Mouse (Mus musculus) E14TG2a.4 (cell line): ENCODE measurements at regions not wholly inside any gene's neighbourhood (a gene's known extent, or its start where the extent isn't known, plus 50 kb on each side); places are given as distances from the start of the nearest gene placed in this dataset.

ENCODE experiments used
- H3K27me3 ChIP-seq: 2 replicates; pipeline ENCODE4 v1.6.1; 2014; ENCODE audit warnings: low read length, control low read depth; ENCODE audit not compliant: insufficient read depth
- H3K36me3 ChIP-seq: 2 replicates; pipeline ENCODE4 v1.6.1; 2014; ENCODE audit warnings: low read length, control low read depth; ENCODE audit not compliant: insufficient read depth
- H3K4me1 ChIP-seq: replicated peaks from 2 replicates; pipeline ENCODE4 v1.6.1; 2014; ENCODE audit warnings: low read depth, low read length, control low read depth
- H3K4me3 ChIP-seq: replicated peaks from 2 replicates; pipeline ENCODE4 v1.5.1; 2014; ENCODE audit warnings: mild to moderate bottlenecking, low read length
- H3K9me3 ChIP-seq: 2 replicates; pipeline ENCODE4 v1.6.1; 2014; ENCODE audit warnings: low read length, control low read depth
- CTCF ChIP-seq: conservative IDR thresholded peaks from 2 replicates; pipeline ENCODE4 v1.5.1; 2014; ENCODE audit warnings: low read length
- NANOG ChIP-seq: IDR thresholded peaks from 2 replicates; pipeline ENCODE4 v1.6.1; 2014; ENCODE audit warnings: borderline replicate concordance, low read length, mixed read lengths
- POU5F1 ChIP-seq: IDR thresholded peaks from 2 replicates; pipeline ENCODE4 v1.6.1; 2014; ENCODE audit warnings: low read length, borderline replicate concordance

DNA sequence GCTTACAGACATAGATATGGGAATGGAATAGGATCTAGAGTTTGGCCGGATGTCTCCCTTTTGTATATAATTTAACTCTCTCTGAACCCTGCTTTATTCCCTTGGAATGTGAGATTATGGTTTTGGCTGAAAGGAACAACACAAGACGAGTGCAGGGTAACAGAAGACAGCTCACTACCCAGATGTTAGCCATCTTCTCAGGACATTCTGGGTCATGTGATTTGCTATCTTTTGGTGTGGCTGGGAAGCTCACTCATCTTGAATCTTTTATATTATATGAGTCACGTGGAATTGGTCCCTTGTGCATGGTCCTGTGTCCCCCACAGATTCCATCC lies 108.6 kb upstream of the Tmc3 start:
- Histone ChIP-seq H3K9me3 (no peaks in the 10 kb centered on the region), H3K4me3 (no peak overlapping the region), H3K27me3 (no peaks in the 10 kb centered on the region), H3K36me3 (no peaks in the 10 kb centered on the region), H3K4me1 (no peaks in the 10 kb centered on the region)
- TF ChIP-seq POU5F1, result no peak

DNA sequence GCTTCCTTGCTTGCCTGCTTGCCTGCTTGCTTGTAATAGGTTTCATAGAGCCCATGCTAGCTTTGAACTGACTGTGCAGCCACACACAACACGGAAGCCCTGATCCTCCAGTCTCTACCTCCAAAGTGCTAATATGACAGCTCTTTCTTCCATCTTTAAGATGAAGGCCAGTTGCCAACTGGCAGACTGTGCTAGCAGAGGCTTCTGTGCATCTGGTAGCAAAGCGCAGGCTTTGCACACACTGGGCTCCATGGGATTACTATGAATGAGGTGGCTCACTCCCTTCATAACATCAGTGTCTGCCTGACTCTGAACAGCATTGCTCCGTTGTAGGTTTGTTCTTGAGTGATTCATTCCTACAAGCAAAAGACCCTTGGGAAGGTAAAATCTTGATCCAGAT lies 107.9 kb upstream of the Tmc3 start:
- Histone ChIP-seq H3K4me3 (no peak overlapping the region), H3K36me3 (no peaks in the 10 kb centered on the region), H3K27me3 (no peaks in the 10 kb centered on the region), H3K4me1 (no peaks in the 10 kb centered on the region), H3K9me3 (no peaks in the 10 kb centered on the region)
- TF ChIP-seq NANOG (no peak), POU5F1 (no peak), CTCF (no peak)

DNA sequence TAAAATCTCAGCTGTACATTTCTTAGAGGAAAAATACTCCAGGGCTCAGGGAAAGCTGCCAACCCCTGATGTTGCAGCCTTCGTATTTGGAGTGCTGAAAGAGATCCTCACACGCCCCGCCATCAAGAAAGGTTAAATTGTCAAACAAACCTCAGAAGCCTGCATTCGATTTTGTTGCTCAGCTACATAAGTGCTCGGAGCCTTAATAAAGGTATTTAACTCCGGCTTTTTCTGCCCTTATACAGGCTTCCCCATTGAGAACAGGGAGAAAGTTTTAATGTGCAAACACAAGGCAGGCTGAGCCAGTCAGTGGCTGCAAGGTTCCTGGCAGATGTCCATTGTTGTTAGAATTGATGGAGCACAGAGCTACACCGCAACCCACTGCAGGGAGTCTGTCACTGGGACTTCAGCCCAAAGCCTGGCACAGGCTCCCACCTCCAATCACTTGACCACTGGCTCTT lies 107.0 kb upstream of the Tmc3 start:
- Histone ChIP-seq H3K36me3 (no peaks in the 10 kb centered on the region), H3K4me3 (no peak overlapping the region), H3K27me3 (no peaks in the 10 kb centered on the region), H3K9me3 (no peaks in the 10 kb centered on the region), H3K4me1 (no peaks in the 10 kb centered on the region)
- TF ChIP-seq CTCF (no peak), NANOG (no peak)

- H3K36me3 ChIP-seq, result no peaks in the 10 kb centered on the region
- no peak for TF ChIP-seq NANOG
- TF ChIP-seq CTCF, result no peak
- TF ChIP-seq POU5F1, result no peak
- no peaks in the 10 kb centered on the region for H3K27me3 ChIP-seq
These were observed 103.1 kb upstream of the Tmc3 start for GRCm38 (mm10) chr7:83481655-83482054.

GRCm38 (mm10) chr7:83482254-83482653 lies 102.5 kb upstream of the Tmc3 start:
- H3K4me1 ChIP-seq, result no peaks in the 10 kb centered on the region
- H3K27me3 ChIP-seq, result no peaks in the 10 kb centered on the region
- no peaks in the 10 kb centered on the region for H3K36me3 ChIP-seq
- H3K9me3 ChIP-seq, result no peaks in the 10 kb centered on the region
- TF ChIP-seq POU5F1, result no peak
- no peak for TF ChIP-seq NANOG
- TF ChIP-seq CTCF, result no peak
- no peak overlapping the region for H3K4me3 ChIP-seq

More at GRCm38 (mm10) chr7:83481655-83482054, 103.1 kb upstream of the Tmc3 start:
- H3K4me3 ChIP-seq, result no peak overlapping the region
- no peaks in the 10 kb centered on the region for H3K4me1 ChIP-seq
- H3K9me3 ChIP-seq, result no peaks in the 10 kb centered on the region

DNA sequence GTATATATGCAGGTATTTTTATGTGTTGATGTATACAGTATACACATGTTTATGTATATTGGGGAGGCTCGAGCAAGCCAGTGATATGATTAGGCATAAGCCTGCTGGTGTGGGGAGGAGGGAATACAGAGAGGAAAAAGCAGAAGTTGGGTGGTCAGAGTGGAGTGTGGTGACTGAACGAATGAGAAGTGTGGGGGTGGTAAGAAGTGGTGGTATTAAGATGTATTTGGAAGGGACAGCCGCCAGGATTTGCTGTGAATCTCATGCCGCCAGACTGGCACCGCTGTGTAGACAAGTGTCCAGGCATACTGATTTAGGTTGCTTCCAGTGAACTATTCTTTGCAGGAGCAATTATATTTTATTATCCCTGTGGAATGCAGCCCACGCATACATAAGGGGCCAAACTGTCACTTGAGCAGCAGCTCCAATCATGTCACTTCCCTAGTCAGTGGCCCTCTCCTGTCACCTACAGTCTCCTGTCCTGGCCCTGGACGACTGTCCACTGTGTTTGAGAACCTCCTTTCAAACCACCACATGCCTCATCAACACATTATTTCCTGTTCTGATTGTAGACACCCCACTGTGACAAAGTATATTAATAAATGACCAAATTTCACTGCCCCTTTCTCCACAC lies 101.9 kb upstream of the Tmc3 start:
- Histone ChIP-seq H3K9me3 (no peaks in the 10 kb centered on the region), H3K27me3 (no peaks in the 10 kb centered on the region), H3K4me3 (no peak overlapping the region), H3K36me3 (no peaks in the 10 kb centered on the region), H3K4me1 (no peaks in the 10 kb centered on the region)
- TF ChIP-seq CTCF, result no peak
- no peak for TF ChIP-seq NANOG
- no peak for TF ChIP-seq POU5F1

- Histone ChIP-seq H3K36me3 (no peaks in the 10 kb centered on the region), H3K9me3 (no peaks in the 10 kb centered on the region), H3K4me1 (no peaks in the 10 kb centered on the region), H3K27me3 (no peaks in the 10 kb centered on the region), H3K4me3 (no peak overlapping the region)
- TF ChIP-seq CTCF, result no peak
- no peak for TF ChIP-seq POU5F1
- TF ChIP-seq NANOG, result no peak
These were observed 98.5 kb upstream of the Tmc3 start for GRCm38 (mm10) chr7:83486156-83486750.

GRCm38 (mm10) chr7:83489790-83490189 lies 94.9 kb upstream of the Tmc3 start:
- no peaks in the 10 kb centered on the region for H3K36me3 ChIP-seq
- H3K4me3 ChIP-seq, result no peak overlapping the region
- no peak for TF ChIP-seq NANOG
- no peak for TF ChIP-seq POU5F1
- peak; percentile 84 for TF ChIP-seq CTCF
- no peaks in the 10 kb centered on the region for H3K4me1 ChIP-seq
- no peaks in the 10 kb centered on the region for H3K27me3 ChIP-seq
- no peaks in the 10 kb centered on the region for H3K9me3 ChIP-seq
